Mouse (Mus musculus): ENCODE data around the gene Mcoln2. TPM values are rescaled to one million over a fixed set of nuclear protein-coding genes. Genes with fewer than 3 reads are reported as not detected.

The Mcoln2 gene
- polyA plus RNA-seq, 1 experiment from 2014 or later, result 8.8 TPM

Other genes starting within 250 kb of the Mcoln2 start
- 47.2 and 51.7 TPM in 2 replicates for gene Bcl10, start 227.0 kb upstream of the Mcoln2 start, polyA plus RNA-seq (2015; fragmentation: Nextera tagmentation; extraction: Ambion mirVana)
- 38.5 and 42.0 TPM in 2 replicates for gene 2410004B18Rik, start 211.8 kb upstream of the Mcoln2 start, polyA plus RNA-seq (2015; fragmentation: Nextera tagmentation; extraction: Ambion mirVana)
- gene Syde2, start 162.0 kb upstream of the Mcoln2 start, polyA plus RNA-seq (2015; fragmentation: Nextera tagmentation; extraction: Ambion mirVana), result 1.2 and 1.4 TPM in 2 replicates
- 0.49 TPM in 1 of 2 replicates, not detected in the other for gene Wdr63, start 41.7 kb upstream of the Mcoln2 start, polyA plus RNA-seq (2015; fragmentation: Nextera tagmentation; extraction: Ambion mirVana)
- 74.3 and 102 TPM in 2 replicates for gene Mcoln3, start 32.4 kb upstream of the Mcoln2 start, polyA plus RNA-seq (2015; fragmentation: Nextera tagmentation; extraction: Ambion mirVana)
- 2.8 and 3.1 TPM in 2 replicates for gene Lpar3, start 71.1 kb downstream of the Mcoln2 start, polyA plus RNA-seq (2015; fragmentation: Nextera tagmentation; extraction: Ambion mirVana)

Measured in intestine, embryonic 16.5 days (tissue).